Mouse (Mus musculus) adrenal gland, adult (tissue): ENCODE measurements around the gene Cap1.

Experiments
- DNase-seq, 2 experiments: peaks; one replicate each; pipeline ENCODE4 v3.0.0; 2022 to 2023; ENCODE audit warnings: low spot score in 1 of 2; ENCODE audit not compliant: inconsistent age in 2 of 2

Gene Cap1

DNA sequence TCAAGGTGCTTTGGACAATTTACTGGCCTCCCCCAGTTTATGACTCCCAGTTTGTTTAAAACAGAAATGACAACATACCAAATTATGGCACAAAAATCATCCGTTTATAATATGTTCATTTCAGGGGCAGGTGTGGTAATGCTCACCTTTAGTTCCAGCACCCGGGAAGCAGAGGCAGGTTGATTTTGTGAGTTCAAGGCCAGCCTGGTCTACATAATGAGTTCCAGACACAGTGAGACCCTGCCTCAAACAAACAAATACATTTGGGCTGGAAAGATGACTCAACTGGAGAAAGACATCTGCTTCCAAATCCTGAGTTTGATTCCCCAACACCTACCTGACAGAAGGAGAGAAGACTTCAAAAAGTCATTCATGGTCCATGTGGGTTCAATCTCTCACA, 1.5 kb upstream of the Cap1 start:
- DNase-seq: no peak

DNA sequence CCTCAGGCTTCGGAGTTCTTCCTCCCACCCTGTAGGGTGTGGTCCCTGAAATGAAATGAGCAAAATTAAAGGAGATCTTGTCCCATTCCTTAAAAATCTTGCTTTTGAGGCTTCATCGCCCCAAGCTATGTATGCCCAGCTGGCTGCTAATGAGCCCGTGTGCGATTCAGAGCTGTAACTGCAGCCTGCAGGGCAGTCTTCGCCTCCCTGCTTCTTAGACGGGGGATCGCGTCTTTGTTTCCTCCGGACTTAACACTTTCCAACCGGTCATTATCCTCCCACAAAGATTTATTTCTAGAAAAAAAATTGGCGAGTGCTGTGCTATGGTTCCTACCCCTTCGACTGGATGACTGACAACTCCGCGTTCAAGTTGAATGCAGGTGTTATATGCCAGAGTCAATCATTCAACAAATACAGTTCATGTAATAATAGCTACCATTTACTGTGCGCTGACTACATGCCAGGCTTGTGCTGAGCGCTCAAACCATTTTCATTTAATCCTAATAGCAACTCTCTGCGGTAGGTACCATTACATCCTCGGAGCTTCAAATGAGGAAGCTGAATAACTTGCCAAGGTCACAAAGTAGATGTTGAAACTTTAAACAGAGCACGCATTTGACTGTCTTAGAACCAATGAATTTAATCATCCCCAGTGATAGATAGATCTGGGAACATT, 861 bp upstream of the Cap1 start:
- DNase-seq: no peak

DNA sequence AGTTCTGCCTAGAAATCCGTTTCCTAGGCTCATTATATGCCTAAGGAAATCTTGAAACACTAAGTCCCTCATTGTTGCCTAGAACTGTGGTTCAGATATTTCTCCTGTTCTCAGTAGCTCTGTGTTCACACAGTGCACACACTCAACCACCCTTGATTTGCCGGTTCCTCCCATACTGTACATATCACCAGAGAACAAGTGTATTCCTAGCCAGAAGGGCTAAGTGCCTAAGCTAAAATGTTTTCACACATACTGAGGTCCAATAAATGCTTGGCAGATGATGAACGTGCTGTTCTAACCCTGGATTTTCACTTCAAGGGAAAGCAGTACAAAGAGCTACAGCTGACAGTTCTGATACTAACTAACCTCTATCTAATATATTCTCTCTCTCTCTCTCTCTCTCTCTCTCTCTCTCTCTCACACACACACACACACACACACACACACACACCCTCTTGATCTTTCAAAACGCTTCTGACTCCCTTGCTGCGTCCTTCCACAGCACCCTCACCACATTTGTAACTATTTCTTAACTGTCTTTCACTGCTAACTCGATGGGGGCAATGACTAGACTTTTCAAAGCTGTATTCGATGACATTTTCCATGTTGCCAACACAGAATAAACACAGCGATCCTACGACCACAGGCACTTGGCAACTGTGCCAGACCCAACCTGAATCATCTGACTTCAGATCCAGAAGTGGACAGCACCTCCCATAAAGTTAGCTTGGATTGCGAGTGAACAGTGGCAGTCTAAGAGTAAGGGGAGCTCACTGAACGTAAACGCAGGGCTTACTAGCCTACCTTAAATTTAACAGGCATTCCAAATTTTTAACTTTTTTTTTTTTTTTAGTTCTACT, 1.1 kb downstream of the Cap1 start:
- DNase-seq: peak; percentile 60 to 76

DNA sequence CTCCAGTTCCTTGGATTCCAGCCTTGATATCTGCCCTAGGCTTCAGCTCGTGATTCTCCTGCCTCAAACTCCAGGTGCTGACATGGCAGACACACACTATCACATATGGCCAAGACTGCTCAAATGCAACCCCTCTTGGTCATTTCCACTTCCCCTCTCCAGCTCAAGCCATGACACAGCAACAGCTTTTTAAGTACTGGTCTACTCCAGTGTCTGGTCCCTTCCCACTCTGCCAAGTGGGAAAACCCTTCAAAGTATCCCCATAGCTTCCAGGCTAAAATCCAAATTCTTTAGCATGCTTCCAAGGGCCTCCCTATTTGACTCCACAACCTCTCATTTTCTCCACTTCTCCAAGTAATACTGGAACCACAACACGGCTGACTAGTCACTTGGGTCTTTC, 1.8 kb downstream of the Cap1 start:
- DNase-seq: peak in 1 of 2 experiments; percentile 44

DNA sequence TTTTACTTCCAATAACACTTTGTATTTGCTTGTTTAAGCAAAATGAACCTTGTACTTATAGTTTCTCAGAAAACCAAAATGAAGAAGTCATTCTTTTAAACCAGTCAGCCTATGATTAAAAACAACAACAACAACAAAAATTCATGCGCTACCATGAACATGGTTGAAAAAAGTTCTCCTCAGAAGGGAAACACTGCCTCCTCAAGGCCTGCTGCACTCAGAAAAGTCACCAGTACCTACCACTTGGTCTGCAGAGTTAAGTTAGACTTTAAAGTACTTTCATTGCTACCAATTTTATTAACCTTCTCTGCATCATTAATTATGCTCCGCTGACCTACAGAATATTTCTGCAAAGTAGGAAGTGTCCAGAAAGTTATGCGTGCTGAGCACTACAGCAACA, 2.6 kb downstream of the Cap1 start:
- no peak for DNase-seq

DNA sequence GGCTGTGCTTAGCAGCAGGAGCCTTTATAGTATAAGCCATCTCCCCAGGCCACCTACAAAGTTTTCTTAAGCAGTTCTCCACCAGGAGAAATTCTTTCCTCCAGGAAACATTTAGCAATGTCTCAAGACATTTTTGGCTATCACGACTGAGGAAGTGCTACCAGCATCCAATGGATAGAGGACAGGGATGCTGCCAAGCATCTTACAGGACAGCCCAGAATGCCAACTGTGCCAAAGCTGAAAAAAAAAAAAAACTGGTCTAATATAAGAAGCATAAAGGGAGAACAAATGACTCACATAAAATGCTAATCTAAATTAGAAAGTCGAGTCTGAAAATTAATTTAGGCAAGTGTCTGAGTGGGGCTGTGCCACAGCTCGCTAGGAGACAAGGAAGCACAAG, 3.3 kb downstream of the Cap1 start:
- no peak for DNase-seq

DNA sequence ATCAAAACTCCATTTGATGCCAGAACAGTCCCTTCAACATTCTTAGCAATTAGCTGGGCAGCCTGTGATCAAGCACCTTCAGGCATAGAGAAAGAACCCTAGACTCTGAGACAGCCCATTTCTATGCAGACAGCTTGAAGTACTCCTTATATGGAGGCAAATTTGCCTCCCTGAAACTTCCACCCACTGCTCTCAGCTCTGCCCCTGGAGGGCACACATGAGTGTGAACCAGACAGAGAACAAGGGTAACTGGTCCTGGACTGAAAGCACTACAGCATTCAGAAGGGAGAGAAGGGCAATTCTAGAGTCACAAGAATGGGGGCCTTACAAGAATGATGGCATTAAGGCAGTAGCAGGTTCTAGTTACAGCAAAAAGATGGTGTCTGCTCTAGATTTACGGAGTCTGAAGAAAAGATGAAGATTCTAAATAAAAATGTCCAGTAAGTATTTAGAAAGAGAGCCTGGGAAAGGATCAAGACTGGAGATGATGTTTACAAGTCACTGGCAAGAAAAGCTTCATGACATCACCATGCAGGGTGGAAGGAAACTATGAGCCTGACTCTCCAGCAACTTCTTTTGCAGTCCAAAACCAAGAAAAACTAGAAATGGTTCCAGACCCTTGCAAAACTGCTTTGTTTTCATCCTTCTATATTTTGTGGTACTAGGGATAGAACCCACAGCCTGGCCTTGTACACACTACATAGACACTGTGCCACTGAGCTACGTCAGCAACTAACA, 7.4 kb downstream of the Cap1 start:
- no peak for DNase-seq

DNA sequence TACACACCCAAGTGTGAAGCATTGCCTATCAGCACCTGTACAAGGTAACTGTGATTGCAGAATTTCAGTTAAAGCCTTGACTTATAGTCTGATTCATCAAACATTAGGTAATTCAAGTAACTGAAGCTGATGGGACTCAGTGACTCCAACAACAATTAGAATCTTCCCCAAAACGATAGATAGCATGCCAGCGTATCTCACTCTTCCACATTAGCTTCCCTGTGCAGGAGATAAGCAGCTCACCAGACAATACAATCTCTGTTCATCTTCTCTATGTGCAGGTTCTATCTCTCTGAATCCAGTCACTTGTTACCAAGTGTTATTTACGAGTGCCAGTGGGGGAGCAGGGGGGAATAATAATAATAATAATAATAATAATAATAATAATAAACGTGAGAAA, 12.3 kb downstream of the Cap1 start:
- DNase-seq: no peak

DNA sequence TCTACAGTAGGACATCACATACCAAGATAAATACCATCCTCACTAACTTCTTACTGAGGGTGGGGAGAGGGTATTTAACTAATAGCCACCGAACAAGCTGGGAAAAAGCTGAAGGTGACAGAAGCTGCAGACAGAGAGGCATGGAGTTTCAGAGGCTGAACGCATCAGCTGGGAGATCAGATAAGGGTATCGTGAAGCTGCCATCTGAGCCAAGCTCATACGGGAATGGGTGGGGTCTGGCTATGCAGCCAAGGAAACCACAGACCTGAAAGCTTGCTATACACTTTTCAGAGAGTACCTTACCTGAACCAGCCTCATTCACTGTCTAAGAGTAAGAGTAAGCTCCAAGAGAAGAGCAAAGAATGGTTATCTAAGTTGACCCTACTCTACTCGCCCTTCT, 12.9 kb downstream of the Cap1 start:
- no peak for DNase-seq

DNA sequence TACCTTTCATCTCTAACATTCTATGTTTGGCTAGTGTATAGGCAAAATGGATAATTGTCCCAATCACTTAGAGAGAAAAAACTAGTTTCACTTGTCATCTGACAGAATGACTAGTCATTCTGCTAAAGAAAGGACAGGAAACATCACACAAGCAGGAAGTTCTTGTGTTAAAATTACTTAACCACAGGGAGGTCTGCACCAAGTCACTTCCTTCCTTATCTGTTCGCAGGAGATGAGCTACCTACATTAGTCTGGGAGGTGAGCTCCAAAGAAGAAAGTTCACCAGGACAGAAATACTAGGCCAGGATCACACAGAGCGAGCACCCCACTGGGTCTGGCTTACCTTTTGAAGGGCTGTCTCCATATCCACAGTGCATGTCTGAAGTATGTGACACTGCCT, 13.9 kb downstream of the Cap1 start:
- DNase-seq: no peak

DNA sequence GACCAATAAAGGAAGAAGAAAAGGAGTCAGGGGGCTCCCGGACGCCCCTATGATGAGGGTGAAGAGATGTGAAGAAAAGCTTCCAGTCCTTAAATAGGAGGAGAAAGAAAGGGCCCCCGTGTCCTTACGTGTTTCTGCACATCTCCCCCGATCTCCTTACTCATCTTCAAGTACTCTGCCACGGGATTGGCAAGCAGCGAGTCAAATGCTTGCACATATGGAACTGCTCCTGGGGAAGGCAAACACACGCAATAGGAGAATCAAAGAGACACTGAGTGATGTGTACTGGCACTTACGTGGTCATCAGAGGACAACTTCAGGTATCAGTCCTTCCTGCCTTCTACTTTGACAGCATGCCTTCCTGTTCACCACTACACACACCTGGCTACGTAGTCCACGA, 14.6 kb downstream of the Cap1 start:
- DNase-seq: no peak

DNA sequence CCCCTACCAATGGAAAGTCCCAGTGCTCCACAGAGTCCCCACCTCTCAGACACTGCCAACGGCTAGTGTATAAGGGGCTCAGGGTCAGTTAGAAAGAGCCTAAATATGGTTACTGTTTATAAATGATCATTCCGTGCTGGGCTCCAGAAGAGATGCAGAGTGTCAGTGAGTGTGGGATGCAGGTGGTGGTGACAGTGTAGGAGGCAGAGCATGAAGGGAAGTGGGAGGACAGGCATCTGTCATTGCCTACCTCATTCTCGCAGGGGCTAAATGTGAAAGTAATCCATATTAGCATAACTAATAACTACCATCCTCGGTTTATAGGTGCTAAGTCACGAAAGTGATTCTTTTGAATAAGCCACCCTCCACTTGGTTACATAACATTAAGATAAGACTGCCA, 15.1 kb downstream of the Cap1 start:
- no peak for DNase-seq

DNA sequence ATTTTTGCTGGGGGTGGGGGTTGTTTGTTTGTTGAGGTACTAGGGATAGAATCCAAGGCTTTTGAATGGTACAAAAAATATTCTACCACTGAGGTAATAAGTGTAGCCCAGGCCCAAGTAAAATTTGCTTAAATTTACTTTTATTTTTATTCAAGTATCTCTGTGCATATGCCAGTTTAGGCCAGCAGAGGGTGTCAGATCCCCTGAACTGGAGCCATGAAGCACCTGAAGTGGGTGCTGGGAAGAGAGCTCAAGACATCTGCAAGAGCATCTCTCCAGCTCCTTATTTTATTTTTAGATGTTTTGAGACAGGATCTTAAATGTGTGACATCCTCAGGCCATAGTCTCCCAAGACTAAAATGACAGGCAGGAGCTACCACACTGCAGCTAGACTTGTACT, 15.8 kb downstream of the Cap1 start:
- DNase-seq: peak in 1 of 2 experiments; percentile 57

DNA sequence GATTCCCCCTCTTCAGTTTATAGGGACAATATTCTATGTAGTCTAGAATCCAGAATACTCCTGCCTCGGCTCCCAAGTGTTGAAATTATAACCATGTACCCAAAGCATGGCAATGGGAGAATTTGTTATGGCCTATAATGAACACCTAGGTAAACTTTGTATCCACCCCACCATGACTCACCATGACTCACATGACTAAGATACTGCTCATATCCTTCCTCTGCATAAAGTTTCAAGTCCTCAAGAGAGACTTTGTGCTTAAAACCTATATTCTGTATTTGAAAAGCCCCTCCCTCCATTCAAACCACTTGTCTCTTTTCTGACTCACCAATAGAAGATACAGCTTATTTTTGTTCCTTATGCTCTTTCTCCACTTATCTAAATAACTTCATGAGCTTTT, 17.8 kb downstream of the Cap1 start:
- no peak for DNase-seq

DNA sequence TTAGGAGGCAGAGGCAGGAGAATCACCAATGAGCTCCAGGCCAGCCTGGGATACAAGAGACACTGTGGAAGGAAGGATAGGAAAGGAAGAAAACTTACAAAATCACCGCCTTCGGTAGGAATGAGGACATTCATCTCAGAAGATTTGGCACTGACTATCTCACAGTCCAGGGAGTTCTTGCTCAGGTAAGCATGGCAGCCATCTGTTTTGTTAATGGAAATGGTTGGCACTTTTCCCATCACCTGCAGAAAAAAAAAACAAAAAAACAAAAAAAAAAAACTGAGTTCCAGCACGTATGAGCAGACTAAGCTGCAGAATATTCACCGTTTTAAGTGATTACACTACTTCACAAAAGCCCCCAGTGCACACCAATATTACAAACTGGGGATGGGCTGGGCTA, 24.0 kb downstream of the Cap1 start:
- no peak for DNase-seq

DNA sequence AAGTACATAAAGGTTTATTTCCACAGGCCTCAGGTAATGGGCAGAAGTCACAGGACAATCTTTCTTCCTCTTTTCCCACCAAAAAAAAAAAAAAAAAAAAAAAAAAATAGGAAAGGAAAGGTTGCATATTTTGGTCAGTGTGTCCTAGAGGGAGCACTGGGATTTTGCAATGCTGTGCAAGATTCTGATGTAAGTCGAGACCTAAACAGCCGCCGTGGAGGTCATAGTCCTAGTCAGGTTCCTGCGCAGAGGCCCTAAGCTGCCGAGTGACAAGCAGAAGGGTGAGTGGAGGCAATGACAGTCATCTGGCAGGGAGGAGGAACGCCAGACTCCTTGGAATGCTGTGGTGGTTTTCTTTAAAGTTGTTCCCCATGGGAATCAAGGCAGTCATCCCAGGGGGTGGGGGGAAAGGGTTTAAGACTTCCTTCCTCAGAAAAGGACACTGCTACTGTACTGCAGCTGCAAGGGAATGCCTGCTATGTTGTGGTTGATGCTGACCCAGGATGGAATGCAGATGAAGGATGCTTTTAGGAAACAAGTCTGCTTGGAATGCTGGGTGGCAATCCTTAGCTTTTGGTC, 26.7 kb downstream of the Cap1 start:
- no peak for DNase-seq

DNA sequence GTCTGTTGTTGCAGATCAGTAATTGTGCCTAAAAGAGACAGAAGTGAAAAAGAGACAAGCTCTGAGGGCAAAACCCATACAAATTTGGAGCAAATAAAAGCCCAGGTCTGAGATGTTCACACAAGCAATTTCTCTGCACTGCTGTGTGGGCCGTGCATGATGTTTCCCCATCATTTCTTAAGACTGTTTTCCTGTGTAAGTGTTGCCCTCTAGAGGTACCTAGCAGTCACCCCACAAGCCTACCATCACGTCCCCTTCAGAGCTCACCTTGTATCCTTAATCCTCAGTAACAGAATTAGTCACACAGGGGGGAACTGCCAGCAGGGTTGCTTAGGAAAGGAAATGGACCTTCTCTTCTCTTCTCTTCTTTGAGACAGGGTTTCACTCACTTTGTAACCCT, 27.9 kb downstream of the Cap1 start:
- DNase-seq: no peak

DNA sequence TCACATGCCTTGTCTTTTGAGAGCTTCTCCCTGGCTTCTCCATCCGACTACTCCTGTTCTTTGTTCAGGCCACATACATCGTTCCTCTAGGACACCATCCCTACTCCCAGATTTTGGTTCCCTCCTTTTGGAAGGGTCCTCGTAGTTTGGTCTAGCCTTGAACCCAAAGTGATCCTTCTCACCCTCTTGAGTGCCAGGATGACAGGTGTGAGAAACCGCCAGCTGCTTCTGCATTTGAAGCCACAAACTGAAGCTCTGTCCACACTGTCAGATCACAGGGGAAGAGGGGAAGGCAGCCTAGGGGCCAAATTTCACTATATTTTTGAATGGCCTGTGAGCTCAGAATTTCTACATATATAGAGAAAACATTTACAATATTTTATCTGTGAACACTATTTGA, 31.1 kb downstream of the Cap1 start:
- no peak for DNase-seq

DNA sequence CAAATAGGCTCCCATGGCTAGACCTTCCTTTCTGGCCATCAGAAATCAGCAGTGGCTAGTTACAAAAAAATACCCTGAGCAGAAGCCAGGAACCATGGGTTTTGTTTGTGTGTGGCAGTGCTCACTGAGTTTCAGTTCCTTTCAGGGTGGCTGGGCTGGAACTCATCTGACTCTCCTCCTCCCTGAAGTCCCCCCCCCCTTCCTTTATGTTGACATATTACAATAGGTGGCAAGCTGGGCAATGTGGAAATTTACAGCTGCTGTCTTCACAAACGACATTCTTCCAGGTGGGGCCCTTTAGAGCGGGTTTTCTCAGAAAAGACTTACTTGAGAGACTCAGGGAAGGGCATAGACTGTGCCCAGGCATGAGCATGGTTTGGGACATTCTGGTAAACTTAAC, 32.2 kb downstream of the Cap1 start:
- no peak for DNase-seq

DNA sequence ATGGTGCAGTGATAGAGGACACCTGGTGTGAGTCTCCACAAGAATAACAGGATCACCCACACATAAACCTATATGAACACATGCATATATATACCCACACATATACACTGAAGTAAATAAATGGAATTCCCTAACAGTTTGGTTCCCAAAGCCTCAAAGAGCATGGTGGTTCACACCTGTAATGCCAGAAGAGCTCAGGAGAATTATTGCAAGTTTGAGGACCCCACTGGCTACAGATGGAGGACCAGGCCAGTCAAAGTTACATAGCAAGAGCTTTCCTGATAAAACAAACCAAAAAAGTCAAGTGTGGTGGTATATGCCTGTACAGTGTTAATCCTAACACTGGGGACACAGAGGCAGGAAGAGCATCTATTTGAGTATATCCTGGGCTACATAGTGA, 34.3 kb downstream of the Cap1 start:
- DNase-seq: no peak

DNA sequence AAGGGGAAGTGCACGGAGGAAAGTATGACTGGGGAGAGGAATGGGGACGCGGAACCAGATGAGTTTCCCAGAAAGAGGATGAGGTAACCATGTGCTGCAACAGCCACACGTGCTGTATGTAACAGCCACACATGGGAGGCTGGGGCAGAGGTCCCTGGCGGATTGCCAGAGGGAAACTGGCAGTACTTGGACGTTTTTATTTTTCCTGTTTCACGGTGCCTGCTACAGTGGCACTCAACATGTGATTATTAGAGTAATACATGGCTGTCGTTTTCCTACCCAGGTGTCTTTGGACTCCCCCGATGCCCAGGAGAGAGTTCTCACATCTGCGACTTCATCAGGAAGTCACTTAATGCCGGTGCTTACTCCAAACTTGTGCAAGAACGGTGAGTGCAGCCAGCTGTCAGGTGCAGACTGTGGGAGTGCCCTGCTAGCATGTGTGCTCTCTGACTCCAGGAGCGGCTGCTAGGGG, 37.7 kb downstream of the Cap1 start:
- DNase-seq: peak; percentile 25 to 63

DNA sequence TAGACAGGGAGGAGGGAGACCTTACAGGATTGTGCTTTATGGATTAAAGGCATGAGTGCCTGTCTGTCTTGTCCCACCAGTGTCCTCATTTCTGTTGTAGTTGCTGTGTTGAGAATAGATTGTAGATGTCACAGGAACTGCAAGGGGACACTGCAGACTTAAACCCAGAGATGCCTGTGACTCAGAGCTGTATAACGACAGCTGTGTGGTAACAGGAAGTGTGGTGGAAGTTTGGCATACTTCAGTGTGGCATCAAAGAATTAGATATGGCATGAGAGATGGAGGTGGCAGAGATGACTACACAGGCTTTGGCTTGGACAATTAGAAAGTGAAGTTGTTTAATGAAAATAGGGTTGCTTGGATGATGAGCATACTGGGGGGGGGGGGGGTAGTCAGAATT, 47.4 kb downstream of the Cap1 start:
- no peak for DNase-seq
